Mouse (Mus musculus): ENCODE results near the gene Pms1. TPM values are rescaled to one million over a fixed set of nuclear protein-coding genes. Genes with fewer than 3 reads are reported as not detected.

The Pms1 gene
- polyA plus RNA-seq, 1 experiment from 2014 or later: 16.5 TPM

DNA sequence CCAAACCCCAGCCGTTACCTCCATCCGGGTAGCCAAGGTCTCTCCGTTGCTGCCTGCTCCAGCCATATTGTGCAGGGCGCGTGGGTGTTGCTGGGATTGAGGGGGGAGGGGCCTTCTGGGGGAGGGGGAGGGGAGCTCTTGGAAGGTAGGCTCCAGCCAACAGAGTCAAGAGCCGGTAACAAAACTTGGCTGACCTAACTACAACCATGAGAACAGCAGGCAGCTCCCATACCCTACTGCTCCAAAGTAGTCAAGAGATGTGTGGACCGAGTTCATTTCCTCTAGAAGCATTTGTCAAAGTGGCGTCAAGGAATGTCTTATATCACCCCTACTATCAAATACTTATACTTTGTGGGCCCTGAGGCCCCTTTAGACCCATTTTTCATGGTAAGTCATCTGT is 109.3 kb downstream of the Pms1 start, which contains the start of gene 1700019A02Rik:
1700019A02Rik (minus strand) TSS at position 101 of the 400 bp plus-strand sequence.
- no peak within 1 kb of the TSS for H3K4me2 ChIP-seq
- H3K9ac ChIP-seq: no peak within 1 kb of the TSS
- no peak within 1 kb of the TSS for H3K4me3 ChIP-seq
- ATAC-seq (ENCODE audit: borderline replicate concordance, extremely low read depth, low FRiP score, low TSS enrichment): no peak
- no peaks in the 10 kb centered on the region for H3K27me3 ChIP-seq
- 93% methylated on average over 8 of the region's 8 CpGs for WGBS
- H3K9me3 ChIP-seq: no peaks in the 10 kb centered on the region
- H3K4me1 ChIP-seq: no peaks in the 10 kb centered on the region
- no peak within 1 kb of the TSS for H3K27ac ChIP-seq
- H3K36me3 ChIP-seq: no peaks in the 10 kb centered on the region

DNA sequence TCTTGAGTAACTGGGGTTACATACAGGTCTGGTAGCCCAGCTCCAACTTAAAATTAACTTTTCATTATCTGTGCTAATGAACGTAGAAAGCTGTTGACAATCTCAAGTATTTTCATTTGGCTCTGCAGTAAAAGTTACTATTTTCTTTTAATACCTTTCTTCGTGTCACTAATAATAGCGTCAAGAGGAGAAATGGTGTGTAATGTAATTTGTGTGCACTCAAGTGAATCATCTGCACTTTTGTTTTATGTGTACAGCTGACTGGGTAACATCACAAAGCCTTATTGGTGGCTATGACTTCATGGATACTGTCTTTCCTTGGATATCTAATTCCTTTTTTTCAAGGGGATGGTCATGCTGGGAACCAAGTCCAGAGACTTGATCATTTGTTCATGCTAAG is 110.5 kb downstream of the Pms1 start:
- Histone ChIP-seq H3K4me3 (no peak overlapping the region), H3K27ac (no peak overlapping the region), H3K4me1 (no peaks in the 10 kb centered on the region), H3K9me3 (no peaks in the 10 kb centered on the region), H3K4me2 (no peak overlapping the region), H3K27me3 (no peaks in the 10 kb centered on the region), H3K9ac (no peak overlapping the region), H3K36me3 (no peaks in the 10 kb centered on the region)
- 90% methylated on average over 3 of the region's 3 CpGs for WGBS
- ATAC-seq (ENCODE audit: borderline replicate concordance, extremely low read depth, low FRiP score, low TSS enrichment): no peak

DNA sequence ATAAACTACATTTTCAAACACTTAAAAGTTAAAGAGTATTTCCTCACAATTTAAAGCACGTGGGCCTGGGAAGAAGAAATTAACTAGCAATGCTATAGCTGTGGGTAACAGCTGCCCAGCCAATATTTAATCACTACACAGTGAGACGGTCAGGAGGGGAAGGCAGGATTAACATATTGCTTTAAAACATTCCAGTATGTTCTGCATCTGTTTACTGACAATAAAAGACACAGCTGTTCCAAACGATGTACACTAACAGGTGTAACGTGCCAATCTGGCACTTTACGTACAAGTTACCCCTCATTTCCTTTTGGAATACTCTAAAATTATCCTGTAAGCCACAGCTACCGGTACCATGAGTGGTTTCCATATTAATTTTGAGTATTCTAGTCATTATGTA is 139.1 kb downstream of the Pms1 start:
- no peaks in the 10 kb centered on the region for H3K36me3 ChIP-seq
- no peaks in the 10 kb centered on the region for H3K4me1 ChIP-seq
- no peaks in the 10 kb centered on the region for H3K27me3 ChIP-seq
- WGBS: 68% methylated on average over 6 of the region's 6 CpGs
- H3K4me2 ChIP-seq: no peak overlapping the region
- H3K9me3 ChIP-seq: no peaks in the 10 kb centered on the region
- H3K4me3 ChIP-seq: no peak overlapping the region
- no peak overlapping the region for H3K27ac ChIP-seq
- ATAC-seq (ENCODE audit: borderline replicate concordance, extremely low read depth, low FRiP score, low TSS enrichment): no peak
- H3K9ac ChIP-seq: no peak overlapping the region

Other genes with a start within 250 kb of the Pms1 start
- gene Mstn, start 235.4 kb downstream of the Pms1 start, polyA plus RNA-seq (2015; fragmentation: Nextera tagmentation; extraction: Ambion mirVana): 0.14 TPM in 1 of 2 replicates, not detected in the other
- gene 1700019A02Rik, start 109.4 kb downstream of the Pms1 start, polyA plus RNA-seq (2015; fragmentation: Nextera tagmentation; extraction: Ambion mirVana): not detected in 2 replicates
- gene Ormdl1, start 77 bp upstream of the Pms1 start, polyA plus RNA-seq (2015; fragmentation: Nextera tagmentation; extraction: Ambion mirVana): 39.7 and 42.0 TPM in 2 replicates
- gene Gm28778, start 93 bp upstream of the Pms1 start, polyA plus RNA-seq (2015; fragmentation: Nextera tagmentation; extraction: Ambion mirVana): not detected in 2 replicates
- gene Osgepl1, start 16.6 kb upstream of the Pms1 start, polyA plus RNA-seq (2015; fragmentation: Nextera tagmentation; extraction: Ambion mirVana): 23.5 and 23.8 TPM in 2 replicates
- not detected in 2 replicates for gene Asdurf, start 55.6 kb upstream of the Pms1 start, polyA plus RNA-seq (2015; fragmentation: Nextera tagmentation; extraction: Ambion mirVana)
- 0.24 and 0.75 TPM in 2 replicates for gene Gm28551, start 55.6 kb upstream of the Pms1 start, polyA plus RNA-seq (2015; fragmentation: Nextera tagmentation; extraction: Ambion mirVana)
- 65.0 and 66.7 TPM in 2 replicates for gene Asnsd1, start 55.7 kb upstream of the Pms1 start, polyA plus RNA-seq (2015; fragmentation: Nextera tagmentation; extraction: Ambion mirVana)